Mouse (Mus musculus): ENCODE data around the gene Kctd11.

DNA sequence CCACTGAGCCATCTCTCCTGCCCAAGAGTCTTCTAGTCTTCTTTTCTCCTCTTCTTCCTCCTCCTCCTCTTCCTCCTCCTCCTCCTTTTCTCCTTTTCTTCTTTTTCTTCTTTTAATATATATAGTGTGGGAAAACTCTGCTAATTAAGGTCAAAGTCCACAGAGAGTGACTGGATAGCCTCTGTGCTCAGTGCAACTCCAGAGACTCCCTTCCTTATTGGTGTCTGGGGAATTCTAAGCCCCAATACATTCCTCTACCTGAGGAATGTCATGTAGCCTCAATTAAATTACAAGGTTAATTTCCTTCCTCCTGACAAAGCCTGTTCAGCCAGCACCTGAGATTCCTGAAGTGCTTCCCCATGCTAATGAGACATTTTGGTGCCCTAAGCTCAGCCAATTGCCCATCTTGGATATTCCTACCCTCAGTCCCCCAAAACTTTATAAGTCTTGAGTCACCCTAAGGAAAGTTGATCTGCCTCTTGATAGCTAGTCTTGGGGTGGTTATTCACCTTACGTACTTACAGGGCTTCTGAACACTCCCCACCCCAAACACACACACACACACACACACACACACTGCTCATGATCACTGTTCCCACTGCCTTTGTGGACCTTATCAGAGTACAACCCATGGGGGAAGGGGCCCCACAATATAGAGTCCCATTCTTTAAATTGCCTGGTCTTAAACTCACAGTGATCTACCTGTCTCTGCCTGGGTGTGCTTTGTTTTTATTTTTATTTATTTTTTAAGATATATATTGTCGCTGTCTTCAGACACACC, 10.7 kb downstream of the Kctd11 start:
- TF ChIP-seq POLR2A (IDR thresholded peaks at IDR 0.05; ENCODE audit: low read depth, low read length): no peak
- no peak for TF ChIP-seq CTCF (IDR thresholded peaks at IDR 0.05; ENCODE audit: borderline replicate concordance, insufficient read depth, low read length)

Data from embryonic fibroblast, embryonic 13.5 days (primary cell).